Mouse (Mus musculus): ENCODE results near the gene Gm5565. TPM values are rescaled to one million over a fixed set of nuclear protein-coding genes. Genes with fewer than 3 reads are reported as not detected.
"Not testable (repeated sequence)": the region's sequence is repeated elsewhere in the genome, so short reads cannot be mapped to it uniquely, and the experiment has no call there.

Gm5565 gene
- polyA plus RNA-seq, 1 experiment from 2014 or later: not detected

- not testable (repeated sequence) for ATAC-seq (ENCODE audit: insufficient number of reproducible peaks, insufficient read depth, low FRiP score, low TSS enrichment); H3K27ac ChIP-seq; H3K4me2 ChIP-seq (replicated peaks); H3K36me3 ChIP-seq; H3K4me1 ChIP-seq; H3K4me3 ChIP-seq; H3K9ac ChIP-seq; H3K9me3 ChIP-seq; H3K27me3 ChIP-seq
- WGBS: 88% methylated on average over 4 of the region's 4 CpGs
Observed at GRCm38 (mm10) chr5:146185204-146185603, 24.9 kb upstream of the Gm5565 start, which contains the start of gene 1700001J03Rik. Gene 1700001J03Rik (minus strand): TSS chr5:146185304.

DNA sequence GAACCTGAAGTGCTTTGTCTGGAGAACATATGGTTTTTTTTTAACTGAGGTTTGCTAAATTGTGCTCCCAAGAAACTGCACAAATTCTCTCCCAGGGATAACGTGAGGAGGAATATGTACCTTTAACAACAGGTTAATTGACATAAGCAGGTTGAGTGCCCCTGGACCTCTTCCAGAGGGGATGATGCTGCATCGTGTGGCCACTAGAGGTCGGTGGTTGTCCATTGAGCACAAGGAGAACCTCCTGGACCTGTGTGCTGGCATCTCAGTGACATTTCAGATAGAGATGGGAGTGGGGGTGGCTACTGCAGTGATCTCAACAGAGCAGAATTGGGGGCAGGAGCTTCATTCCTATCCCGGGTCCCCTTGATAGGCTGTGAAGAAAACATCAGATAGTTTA lies 12.4 kb upstream of the Gm5565 start:
- WGBS: 58% methylated on average over 4 of the region's 4 CpGs
- H3K9ac ChIP-seq; H3K9me3 ChIP-seq; H3K4me3 ChIP-seq; H3K4me2 ChIP-seq (replicated peaks); H3K4me1 ChIP-seq; H3K36me3 ChIP-seq; ATAC-seq (ENCODE audit: insufficient number of reproducible peaks, insufficient read depth, low FRiP score, low TSS enrichment); H3K27me3 ChIP-seq; H3K27ac ChIP-seq: not testable (repeated sequence)

GRCm38 (mm10) chr5:146170621-146171020 lies 10.3 kb upstream of the Gm5565 start, which contains the start of gene Gm6309:
Gene Gm6309 (minus strand): TSS chr5:146170721.
- not testable (repeated sequence) for ATAC-seq (ENCODE audit: insufficient number of reproducible peaks, insufficient read depth, low FRiP score, low TSS enrichment); H3K4me1 ChIP-seq; H3K4me2 ChIP-seq (replicated peaks); H3K27me3 ChIP-seq; H3K4me3 ChIP-seq; H3K9me3 ChIP-seq; H3K36me3 ChIP-seq; H3K27ac ChIP-seq; H3K9ac ChIP-seq
- 82% methylated on average over 2 of the region's 2 CpGs for WGBS

GRCm38 (mm10) chr5:146158326-146158725 lies 2.0 kb downstream of the Gm5565 start:
- H3K4me2 ChIP-seq (replicated peaks); ATAC-seq (ENCODE audit: insufficient number of reproducible peaks, insufficient read depth, low FRiP score, low TSS enrichment): not testable (repeated sequence)
- 83% methylated on average over 4 of the region's 4 CpGs for WGBS

GRCm38 (mm10) chr5:146150454-146150853 lies 9.9 kb downstream of the Gm5565 start:
- no peak overlapping the region for H3K9ac ChIP-seq
- H3K27ac ChIP-seq: no peak overlapping the region
- no peak overlapping the region for H3K4me2 ChIP-seq (replicated peaks)
- peaks cover 7% of the 10 kb centered on the region; the same call in 1 of the 2 replicates for H3K9me3 ChIP-seq
- no peaks in the 10 kb centered on the region for H3K4me1 ChIP-seq
- no peak for ATAC-seq (ENCODE audit: insufficient number of reproducible peaks, insufficient read depth, low FRiP score, low TSS enrichment)
- H3K36me3 ChIP-seq: no peaks in the 10 kb centered on the region
- WGBS: 74% methylated on average over 3 of the region's 3 CpGs
- H3K4me3 ChIP-seq: no peak overlapping the region
- H3K27me3 ChIP-seq: no peaks in the 10 kb centered on the region

More at GRCm38 (mm10) chr5:146158326-146158725, 2.0 kb downstream of the Gm5565 start:
- H3K9me3 ChIP-seq, H3K27me3 ChIP-seq, H3K4me3 ChIP-seq, H3K9ac ChIP-seq, H3K27ac ChIP-seq, H3K36me3 ChIP-seq, H3K4me1 ChIP-seq: not testable (repeated sequence)

DNA sequence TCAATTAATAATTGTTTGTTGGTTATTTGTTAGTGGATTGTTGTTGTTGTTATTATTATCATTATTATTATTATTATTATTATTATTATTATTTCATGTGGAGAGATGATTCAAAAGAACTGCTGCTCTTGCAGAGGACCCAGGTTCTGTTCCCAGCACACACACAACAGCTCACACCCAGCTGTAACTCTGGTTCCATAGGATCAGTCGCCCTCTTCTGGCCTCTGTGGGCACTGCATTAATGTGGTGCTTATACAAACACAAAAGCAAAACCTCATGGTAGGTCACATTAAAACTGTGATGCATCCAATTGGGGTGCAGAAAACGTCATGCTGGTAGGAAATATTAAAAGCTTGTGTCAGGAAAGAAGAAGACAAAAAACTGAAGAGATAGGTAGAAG lies 12.4 kb downstream of the Gm5565 start:
- ATAC-seq (ENCODE audit: insufficient number of reproducible peaks, insufficient read depth, low FRiP score, low TSS enrichment): no peak
- Histone ChIP-seq H3K4me2 (replicated peaks) (no peak overlapping the region), H3K9me3 (peaks cover 7% of the 10 kb centered on the region; the same call in 1 of the 2 replicates), H3K36me3 (no peaks in the 10 kb centered on the region), H3K4me3 (no peak overlapping the region), H3K27me3 (no peaks in the 10 kb centered on the region), H3K4me1 (no peaks in the 10 kb centered on the region), H3K27ac (no peak overlapping the region), H3K9ac (no peak overlapping the region)
- WGBS: 42% methylated on average over 2 of the region's 2 CpGs

Other genes with a start within 250 kb of the Gm5565 start
- not detected in 2 replicates for gene Cyp3a25, start 150.9 kb downstream of the Gm5565 start, polyA plus RNA-seq (2016; fragmentation: Nextera tagmentation; extraction: Ambion mirVana)
- not detected in 2 replicates for gene Cyp3a59, start 81.3 kb downstream of the Gm5565 start, polyA plus RNA-seq (2016; fragmentation: Nextera tagmentation; extraction: Ambion mirVana)
- gene Gm6309, start 10.2 kb upstream of the Gm5565 start, polyA plus RNA-seq (2016; fragmentation: Nextera tagmentation; extraction: Ambion mirVana): not detected in 2 replicates
- gene 1700001J03Rik, start 24.8 kb upstream of the Gm5565 start, polyA plus RNA-seq (2016; fragmentation: Nextera tagmentation; extraction: Ambion mirVana): not detected in 2 replicates
- gene Rnf6, start 61.0 kb upstream of the Gm5565 start, polyA plus RNA-seq (2016; fragmentation: Nextera tagmentation; extraction: Ambion mirVana): 32.1 and 32.8 TPM in 2 replicates
- gene Cdk8, start 70.7 kb upstream of the Gm5565 start, polyA plus RNA-seq (2016; fragmentation: Nextera tagmentation; extraction: Ambion mirVana): 30.8 and 31.7 TPM in 2 replicates
- gene Wasf3, start 224.4 kb upstream of the Gm5565 start, polyA plus RNA-seq (2016; fragmentation: Nextera tagmentation; extraction: Ambion mirVana): 5.4 and 5.5 TPM in 2 replicates